Mouse (Mus musculus): ENCODE results near the gene 4931406C07Rik. TPM values are rescaled to one million over a fixed set of nuclear protein-coding genes. Genes with fewer than 3 reads are reported as not detected.

The 4931406C07Rik gene
- polyA plus RNA-seq, 1 experiment from 2014 or later = 6.8 TPM

Small RNA genes lying within 50 kb of the gene (microRNA-seq; reads per million reads assigned to microRNA genes)
- gene Gm49349 (1.2 reads per million), gene mmu-mir-7650 (0.91 reads per million)

Other genes with a start within 250 kb of the 4931406C07Rik start
- gene Hephl1, start 194.3 kb downstream of the 4931406C07Rik start, polyA plus RNA-seq (2016; fragmentation: Nextera tagmentation; extraction: Ambion mirVana) = not detected in 2 replicates
- gene Vstm5, start 67.4 kb downstream of the 4931406C07Rik start, polyA plus RNA-seq (2016; fragmentation: Nextera tagmentation; extraction: Ambion mirVana) = 1.1 and 1.2 TPM in 2 replicates
- 37.2 and 42.1 TPM in 2 replicates for gene Med17, start 26.5 kb downstream of the 4931406C07Rik start, polyA plus RNA-seq (2016; fragmentation: Nextera tagmentation; extraction: Ambion mirVana)
- 96.7 and 101 TPM in 2 replicates for gene Taf1d, start 234 bp downstream of the 4931406C07Rik start, polyA plus RNA-seq (2016; fragmentation: Nextera tagmentation; extraction: Ambion mirVana)
- 22.7 and 25.6 TPM in 2 replicates for gene Cep295, start 51.3 kb upstream of the 4931406C07Rik start, polyA plus RNA-seq (2016; fragmentation: Nextera tagmentation; extraction: Ambion mirVana)
- gene Smco4, start 187.0 kb upstream of the 4931406C07Rik start, polyA plus RNA-seq (2016; fragmentation: Nextera tagmentation; extraction: Ambion mirVana) = 2.5 and 2.6 TPM in 2 replicates